Mouse (Mus musculus) CH12.LX (cell line): ENCODE data around the gene Tbl1xr1.

Experiments
- CTCF ChIP-seq, 2 experiments: IDR thresholded peaks in 1 of 2; conservative IDR thresholded peaks in 1 of 2; 2 replicates each; pipeline ENCODE4 v1.5.1; 2011 to 2012; ENCODE audit warnings: low read depth in 2 of 2, low read length in 2 of 2, improper control_type of control experiment in 1 of 2, inconsistent platforms in 1 of 2, mild to moderate bottlenecking in 1 of 2, moderate library complexity in 1 of 2
- E2F4 ChIP-seq: IDR thresholded peaks from 2 replicates; pipeline ENCODE4 v1.6.1; 2011; ENCODE audit warnings: low read depth, low read length, improper control_type of control experiment; ENCODE audit not compliant: insufficient replicate concordance
- EP300 ChIP-seq: IDR thresholded peaks from 2 replicates; pipeline ENCODE4 v1.6.1; 2011; ENCODE audit warnings: low read length, improper control_type of control experiment
- ETS1 ChIP-seq: conservative IDR thresholded peaks from 2 replicates; pipeline ENCODE4 v1.6.1; 2012; ENCODE audit warnings: low read depth, mild to moderate bottlenecking, inconsistent platforms, low read length, improper control_type of control experiment, moderate library complexity
- KAT2A ChIP-seq: IDR thresholded peaks from 2 replicates; pipeline ENCODE4 v1.6.1; 2012; ENCODE audit warnings: low read length, improper control_type of control experiment, inconsistent platforms; ENCODE audit not compliant: insufficient replicate concordance
- MEF2A ChIP-seq: IDR thresholded peaks from 2 replicates; pipeline ENCODE4 v1.6.1; 2014; ENCODE audit warnings: low read depth, mild to moderate bottlenecking, inconsistent platforms, low read length, improper control_type of control experiment, borderline replicate concordance
- POLR2A ChIP-seq: IDR thresholded peaks from 2 replicates; pipeline ENCODE4 v1.6.1; 2011; ENCODE audit warnings: low read depth, mild to moderate bottlenecking, improper control_type of control experiment, low read length
- ZC3H11A ChIP-seq: IDR thresholded peaks from 2 replicates; pipeline ENCODE4 v1.6.1; 2012; ENCODE audit warnings: low read depth, mild to moderate bottlenecking, inconsistent platforms, low read length, improper control_type of control experiment
- ZKSCAN1 ChIP-seq: IDR thresholded peaks from 2 replicates; pipeline ENCODE4 v1.6.1; 2012; ENCODE audit warnings: low read depth, inconsistent platforms, low read length, improper control_type of control experiment, borderline replicate concordance

GRCm38 (mm10) chr3:22154522-22154921 is 78.1 kb downstream of the Tbl1xr1 start:
- TF ChIP-seq EP300 = no peak
- TF ChIP-seq ZC3H11A = no peak
- TF ChIP-seq ETS1 = no peak
- TF ChIP-seq CTCF (conservative IDR thresholded peaks at IDR 0.05 in 1 of 2, IDR thresholded peaks at IDR 0.05 in 1 of 2; ENCODE audit: low read depth in 2 of 2, low read length in 2 of 2) = no peak
- TF ChIP-seq POLR2A = no peak
- TF ChIP-seq E2F4 = no peak
- TF ChIP-seq KAT2A = no peak
- TF ChIP-seq ZKSCAN1 = no peak
- TF ChIP-seq MEF2A = no peak
